Mouse (Mus musculus) heart, adult 2 months (tissue): ENCODE measurements at regions not wholly inside any gene's neighbourhood (a gene's known extent, or its start where the extent isn't known, plus 50 kb on each side); places are given as distances from the start of the nearest gene placed in this dataset.

ENCODE experiments used
- DNase-seq, 2 experiments: peaks; one replicate each; pipeline ENCODE4 v3.0.0; 2021
- H3K27ac ChIP-seq: fragments of 200-600 bp; 2 replicates; pipeline ENCODE4 v1.8.1; 2022
- H3K27me3 ChIP-seq: fragments of 200-500 bp; 2 replicates; pipeline ENCODE4 v1.6.1; 2012; ENCODE audit warnings: mild to moderate bottlenecking, low read length, inconsistent platforms, mixed read lengths; ENCODE audit not compliant: control insufficient read depth, insufficient read depth
- H3K36me3 ChIP-seq: fragments of 200-500 bp; 2 replicates; pipeline ENCODE4 v1.6.1; 2012; ENCODE audit warnings: low read length, inconsistent platforms; ENCODE audit not compliant: control insufficient read depth, insufficient read depth
- H3K4me1 ChIP-seq: fragments of 200-500 bp; 2 replicates; pipeline ENCODE4 v1.6.1; 2011; ENCODE audit warnings: low read length; ENCODE audit not compliant: control insufficient read depth, insufficient read depth
- H3K4me3 ChIP-seq: fragments of 200-600 bp; 2 replicates; pipeline ENCODE4 v1.8.1; 2022
- H3K79me2 ChIP-seq: fragments of 200-500 bp; replicated peaks from 2 replicates; pipeline ENCODE4 v1.6.1; 2012; ENCODE audit warnings: mild to moderate bottlenecking, inconsistent platforms, low read length, moderate library complexity, mixed read lengths; ENCODE audit not compliant: control insufficient read depth, insufficient read depth
- H3K9ac ChIP-seq: fragments of 200-500 bp; 2 replicates; pipeline ENCODE4 v1.6.1; 2012; ENCODE audit warnings: low read depth, mild to moderate bottlenecking, control low read depth, inconsistent platforms, low read length, mixed read lengths
- CTCF ChIP-seq: fragments of 200-600 bp; IDR thresholded peaks from 2 replicates; pipeline ENCODE4 v1.8.1; 2022; ENCODE audit warnings: antibody characterized with exemption, mild to moderate bottlenecking, moderate library complexity
- EP300 ChIP-seq: fragments of 200-500 bp; IDR thresholded peaks from 2 replicates; pipeline ENCODE4 v1.6.1; 2011; ENCODE audit warnings: low read depth, low read length, control low read depth; ENCODE audit not compliant: insufficient read depth
- POLR2A ChIP-seq: fragments of 200-500 bp; IDR thresholded peaks from 2 replicates; pipeline ENCODE4 v1.6.1; 2011; ENCODE audit warnings: mild to moderate bottlenecking, low read depth, low read length, control low read depth; ENCODE audit not compliant: insufficient read depth
- WGBS: fragments of 180-500 bp; shearing (Covaris S2); methylation state at CpG from one replicate; pipeline ENCODE4 v1.1.7; 2018; 5-methylcytosine and 5-hydroxymethylcytosine counted together
- intact Hi-C: fragments of 180-260 bp; cut with DNase I; formaldehyde crosslinking; loops from one replicate; pipeline ENCODE4 v1.15.1; 2025

- Histone ChIP-seq H3K36me3 (no peaks in the 10 kb centered on the region), H3K9ac (no peak overlapping the region), H3K4me3 (no peak overlapping the region), H3K27me3 (no peaks in the 10 kb centered on the region), H3K4me1 (no peaks in the 10 kb centered on the region), H3K79me2 (no peaks in the 10 kb centered on the region), H3K27ac (no peak overlapping the region)
- no peak for TF ChIP-seq POLR2A
- TF ChIP-seq EP300 = no peak
- TF ChIP-seq CTCF = no peak
- WGBS = 67% methylated on average over 1 of the region's 1 CpGs
- DNase-seq = no peak
- intact Hi-C loops = no loop called here
Observed at GRCm38 (mm10) chr4:73051511-73051910, 199.1 kb upstream of the Aldoart1 start.

GRCm38 (mm10) chr4:73047804-73048203, 195.4 kb upstream of the Aldoart1 start:
- Histone ChIP-seq H3K27ac (no peak overlapping the region), H3K27me3 (no peaks in the 10 kb centered on the region), H3K4me3 (no peak overlapping the region), H3K4me1 (no peaks in the 10 kb centered on the region), H3K9ac (no peak overlapping the region), H3K79me2 (no peaks in the 10 kb centered on the region), H3K36me3 (no peaks in the 10 kb centered on the region)
- intact Hi-C loops = no loop called here
- DNase-seq = no peak
- TF ChIP-seq POLR2A (no peak), EP300 (no peak), CTCF (no peak)
- 33% methylated on average over 2 of the region's 2 CpGs for WGBS

DNA sequence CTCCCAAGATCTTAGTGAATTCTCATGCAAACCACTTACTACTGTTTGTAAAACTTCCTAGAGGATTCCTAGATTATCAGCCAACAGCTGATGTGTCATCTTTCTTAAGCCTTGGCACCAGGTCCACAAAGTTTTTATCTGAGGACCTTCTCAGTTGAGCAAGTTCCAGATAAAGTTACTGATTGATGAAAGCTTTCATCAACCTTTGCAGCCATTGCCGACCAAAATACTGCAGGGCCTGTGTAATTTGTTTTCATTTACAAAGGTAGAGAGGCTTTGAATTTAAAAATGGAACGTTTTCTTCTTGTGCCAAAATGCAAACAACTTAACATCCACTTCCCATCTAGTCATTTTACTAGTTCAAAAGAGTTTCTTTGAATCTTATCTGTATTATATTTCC, 191.9 kb upstream of the Aldoart1 start:
- no peak for TF ChIP-seq POLR2A
- TF ChIP-seq CTCF = no peak
- TF ChIP-seq EP300 = no peak
- intact Hi-C loops = no loop called here
- no peak overlapping the region for H3K4me3 ChIP-seq
- H3K36me3 ChIP-seq = no peaks in the 10 kb centered on the region
- no peak overlapping the region for H3K9ac ChIP-seq
- 9% methylated on average over 2 of the region's 2 CpGs for WGBS
- no peaks in the 10 kb centered on the region for H3K79me2 ChIP-seq
- no peaks in the 10 kb centered on the region for H3K27me3 ChIP-seq
- H3K27ac ChIP-seq = no peak overlapping the region
- DNase-seq = no peak
- no peaks in the 10 kb centered on the region for H3K4me1 ChIP-seq

- Histone ChIP-seq H3K36me3 (no peaks in the 10 kb centered on the region), H3K9ac (no peak overlapping the region), H3K79me2 (no peaks in the 10 kb centered on the region), H3K27ac (no peak overlapping the region), H3K27me3 (no peaks in the 10 kb centered on the region), H3K4me3 (no peak overlapping the region), H3K4me1 (no peaks in the 10 kb centered on the region)
- no peak for DNase-seq
- 17% methylated on average over 2 of the region's 2 CpGs for WGBS
- intact Hi-C loops = no loop called here
- peak; percentile 37 for TF ChIP-seq CTCF
- TF ChIP-seq EP300 = no peak
- no peak for TF ChIP-seq POLR2A
Observed at GRCm38 (mm10) chr4:73042672-73043071, 190.2 kb upstream of the Aldoart1 start.

DNA sequence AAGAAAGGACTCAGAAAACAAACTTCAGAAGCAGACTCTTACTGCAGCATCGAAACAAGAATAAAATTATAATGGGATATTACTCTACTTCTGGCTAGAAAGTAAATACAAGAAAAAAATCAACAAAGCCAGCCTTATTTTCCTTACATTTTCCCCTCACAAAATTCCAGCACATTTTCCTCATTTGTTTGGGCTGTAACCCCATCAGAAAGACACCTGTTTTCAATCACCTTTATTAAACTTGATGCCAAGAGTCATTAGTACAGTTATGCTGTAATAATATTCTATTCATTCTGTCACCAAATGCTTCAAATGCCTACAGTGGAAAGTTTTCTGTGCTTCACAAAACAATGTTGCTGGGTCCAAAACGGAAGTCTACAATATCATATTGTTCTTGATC, 189.1 kb upstream of the Aldoart1 start:
- no peak for DNase-seq
- Histone ChIP-seq H3K4me1 (no peaks in the 10 kb centered on the region), H3K27me3 (no peaks in the 10 kb centered on the region), H3K36me3 (no peaks in the 10 kb centered on the region), H3K79me2 (no peaks in the 10 kb centered on the region), H3K27ac (no peak overlapping the region), H3K9ac (no peak overlapping the region), H3K4me3 (no peak overlapping the region)
- intact Hi-C loops = no loop called here
- WGBS = 73% methylated on average over 2 of the region's 2 CpGs
- TF ChIP-seq CTCF = no peak
- TF ChIP-seq EP300 = no peak

DNA sequence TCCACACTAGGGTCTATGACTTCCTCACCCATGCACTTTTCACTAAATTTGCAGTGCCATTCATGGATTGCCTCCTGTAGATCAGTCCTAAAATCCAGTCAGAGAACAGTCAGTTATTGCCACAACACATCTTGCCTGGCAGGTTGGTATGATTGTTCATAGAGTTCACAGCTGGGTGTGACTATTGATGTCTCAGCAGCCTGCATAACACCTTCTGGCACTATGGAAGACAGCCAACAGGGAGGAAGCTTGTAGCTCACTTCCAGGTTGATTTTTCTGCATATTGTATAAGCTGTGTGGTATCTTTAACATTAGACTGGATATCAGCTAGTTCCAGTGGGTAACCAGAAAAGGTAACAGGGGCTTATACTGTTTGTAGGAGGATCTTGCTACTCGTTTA, 145.3 kb upstream of the Aldoart1 start:
- Histone ChIP-seq H3K36me3 (no peaks in the 10 kb centered on the region), H3K9ac (no peak overlapping the region), H3K27me3 (no peaks in the 10 kb centered on the region), H3K4me1 (no peaks in the 10 kb centered on the region), H3K79me2 (no peaks in the 10 kb centered on the region), H3K27ac (no peak overlapping the region), H3K4me3 (no peak overlapping the region)
- DNase-seq = no peak
- intact Hi-C loops = no loop called here
- TF ChIP-seq EP300 (no peak), CTCF (no peak), POLR2A (no peak)
- WGBS = 51% methylated on average over 1 of the region's 1 CpGs

DNA sequence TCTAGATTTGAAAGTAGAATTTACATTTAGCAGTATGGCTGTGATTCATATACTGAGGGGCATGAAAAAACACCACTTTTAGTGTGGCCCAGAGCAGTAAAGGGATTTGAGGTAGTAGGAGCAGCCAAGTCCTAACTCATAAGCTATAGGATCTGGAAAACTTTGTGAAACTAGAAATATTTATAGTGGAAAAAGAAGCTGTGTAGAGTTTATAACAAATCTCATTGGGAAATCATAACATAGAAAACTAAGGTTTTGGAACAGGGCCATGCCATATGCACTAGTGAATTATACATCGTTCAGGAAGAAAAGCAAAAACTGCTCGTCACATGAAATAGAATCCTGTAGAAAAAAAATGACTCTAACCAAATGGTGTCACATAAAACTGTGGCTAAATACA, 143.7 kb upstream of the Aldoart1 start:
- H3K27me3 ChIP-seq = no peaks in the 10 kb centered on the region
- no peak overlapping the region for H3K9ac ChIP-seq
- H3K79me2 ChIP-seq = no peaks in the 10 kb centered on the region
- DNase-seq = no peak
- H3K4me3 ChIP-seq = no peak overlapping the region
- intact Hi-C loops = no loop called here
- TF ChIP-seq POLR2A = no peak
- no peak for TF ChIP-seq EP300
- no peak for TF ChIP-seq CTCF
- H3K4me1 ChIP-seq = no peaks in the 10 kb centered on the region
- H3K36me3 ChIP-seq = no peaks in the 10 kb centered on the region
- 69% methylated on average over 2 of the region's 2 CpGs for WGBS
- H3K27ac ChIP-seq = no peak overlapping the region
